Mouse (Mus musculus) myocyte (in vitro differentiated cells): Measurements from ENCODE around the gene Slc25a16. TPM values are rescaled to one million over a fixed set of nuclear protein-coding genes. Genes with fewer than 3 reads are reported as not detected.
"Not testable (repeated sequence)": the region's sequence is repeated elsewhere in the genome, so short reads cannot be mapped to it uniquely, and the experiment has no call there.

Experiments
- H3K27me3 ChIP-seq: one replicate; pipeline ENCODE4 v1.6.1; 2011; ENCODE audit not compliant: control insufficient read depth, insufficient read depth, insufficient read length
- H3K36me3 ChIP-seq: one replicate; pipeline ENCODE4 v1.6.1; 2011; ENCODE audit not compliant: control insufficient read depth, insufficient read depth
- H3K4me2 ChIP-seq: one replicate; pipeline ENCODE4 v1.6.1; 2011; ENCODE audit warnings: low read depth, control low read depth
- H3K4me3 ChIP-seq: one replicate; pipeline ENCODE4 v1.5.1; 2011; ENCODE audit warnings: mild to moderate bottlenecking, control low read depth, moderate library complexity
- H3K79me2 ChIP-seq: one replicate; pipeline ENCODE4 v1.6.1; 2011; ENCODE audit not compliant: control insufficient read depth, insufficient read depth
- H3ac ChIP-seq: one replicate; pipeline ENCODE4 v1.6.1; 2011; ENCODE audit not compliant: control insufficient read depth, insufficient read length
- CEBPB ChIP-seq: IDR thresholded peaks from 2 replicates; pipeline ENCODE4 v1.6.1; 2011; ENCODE audit warnings: mild to moderate bottlenecking, moderate library complexity; ENCODE audit not compliant: poor library complexity, insufficient read depth, severe bottlenecking
- E2F4 ChIP-seq: IDR thresholded peaks from one replicate; pipeline ENCODE4 v1.6.1; 2011; ENCODE audit warnings: mild to moderate bottlenecking, control low read depth, moderate library complexity; ENCODE audit not compliant: insufficient read depth
- MAX ChIP-seq: IDR thresholded peaks from one replicate; pipeline ENCODE4 v1.6.1; 2011; ENCODE audit warnings: low read depth, mild to moderate bottlenecking, control low read depth
- MYOD1 ChIP-seq, 3 experiments: IDR thresholded peaks; one replicate each; pipeline ENCODE4 v1.6.1; 2011; ENCODE audit warnings: control low read depth in 2 of 3, low read depth in 2 of 3, mild to moderate bottlenecking in 2 of 3, moderate library complexity in 1 of 3; ENCODE audit not compliant: insufficient read length in 2 of 3, control insufficient read depth in 1 of 3
- MYOG ChIP-seq, 3 experiments: IDR thresholded peaks; one replicate each; pipeline ENCODE4 v1.6.1; 2011; ENCODE audit warnings: control low read depth in 2 of 3, low read depth in 2 of 3, mild to moderate bottlenecking in 2 of 3; ENCODE audit not compliant: insufficient read length in 2 of 3, control insufficient read depth in 1 of 3, insufficient read depth in 1 of 3
- POLR2A ChIP-seq: IDR thresholded peaks from one replicate; pipeline ENCODE4 v1.6.1; 2011; ENCODE audit warnings: low read depth, mild to moderate bottlenecking, control low read depth, moderate library complexity; ENCODE audit not compliant: insufficient read length
- POLR2AphosphoS2 ChIP-seq: IDR thresholded peaks from one replicate; pipeline ENCODE4 v1.6.1; 2011; ENCODE audit warnings: low read depth, control low read depth; ENCODE audit not compliant: insufficient read length
- REST ChIP-seq: IDR thresholded peaks from one replicate; pipeline ENCODE4 v1.6.1; 2011; ENCODE audit warnings: mild to moderate bottlenecking, control low read depth, moderate library complexity; ENCODE audit not compliant: insufficient read depth, insufficient read length
- SRF ChIP-seq: IDR thresholded peaks from one replicate; pipeline ENCODE4 v1.6.1; 2011; ENCODE audit warnings: low read depth; ENCODE audit not compliant: control insufficient read depth, insufficient read length
- TCF12 ChIP-seq: IDR thresholded peaks from one replicate; pipeline ENCODE4 v1.6.1; 2011; ENCODE audit warnings: mild to moderate bottlenecking, control low read depth; ENCODE audit not compliant: poor library complexity, insufficient read depth, severe bottlenecking
- TCF3 ChIP-seq: IDR thresholded peaks from one replicate; pipeline ENCODE4 v1.6.1; 2011; ENCODE audit warnings: low read depth, control low read depth; ENCODE audit not compliant: insufficient read length
- USF1 ChIP-seq: IDR thresholded peaks from one replicate; pipeline ENCODE4 v1.6.1; 2011; ENCODE audit warnings: low read depth, mild to moderate bottlenecking, control low read depth, moderate library complexity
- polyA plus RNA-seq: library from polyadenylated mRNA; unstranded; fragments of >200 nt; fragmentation: generic; extraction: Trizol; gene quantifications from one replicate; pipeline ENCODE4 v1.2.1, GENCODE M21; 2012; ENCODE audit warnings: missing spikeins

The Slc25a16 gene
- polyA plus RNA-seq, 1 experiment, result 5.8 TPM

DNA sequence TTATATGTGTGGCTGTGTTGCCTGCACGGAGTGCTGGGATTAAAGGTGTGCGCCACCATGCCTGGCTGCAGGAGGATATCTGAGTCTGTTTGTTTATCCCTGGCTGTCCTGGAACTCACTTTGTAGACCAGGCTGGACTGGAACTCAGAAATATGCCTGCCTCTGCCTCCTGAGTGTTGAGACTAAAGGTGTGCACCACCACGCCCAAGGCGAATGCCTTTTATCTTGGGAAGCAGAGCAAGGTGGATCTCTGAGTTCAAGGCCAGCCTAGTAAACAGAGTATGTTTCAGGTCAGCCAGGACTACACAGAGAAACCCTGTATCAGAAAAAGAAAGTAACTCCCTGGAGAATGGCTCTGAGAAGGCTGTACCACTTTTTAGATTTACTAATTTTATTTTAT, 20.3 kb upstream of the Slc25a16 start:
- H3ac ChIP-seq, result no peak overlapping the region
- H3K79me2 ChIP-seq, result no peaks in the 10 kb centered on the region
- no peak overlapping the region for H3K4me3 ChIP-seq
- TF ChIP-seq REST (no peak), USF1 (no peak), POLR2A (no peak), TCF3 (no peak), SRF (no peak), MYOD1 (IDR thresholded peaks at IDR 0.05; ENCODE audit: control insufficient read depth in 1 of 3, insufficient read length in 2 of 3, low read depth in 2 of 3) (no peak), CEBPB (no peak), MAX (no peak), MYOG (IDR thresholded peaks at IDR 0.05; ENCODE audit: control insufficient read depth in 1 of 3, insufficient read depth in 1 of 3, insufficient read length in 2 of 3, low read depth in 2 of 3) (no peak), POLR2AphosphoS2 (no peak), TCF12 (no peak)
- H3K36me3 ChIP-seq, result no peaks in the 10 kb centered on the region
- H3K27me3 ChIP-seq, result no peaks in the 10 kb centered on the region
- no peak overlapping the region for H3K4me2 ChIP-seq

DNA sequence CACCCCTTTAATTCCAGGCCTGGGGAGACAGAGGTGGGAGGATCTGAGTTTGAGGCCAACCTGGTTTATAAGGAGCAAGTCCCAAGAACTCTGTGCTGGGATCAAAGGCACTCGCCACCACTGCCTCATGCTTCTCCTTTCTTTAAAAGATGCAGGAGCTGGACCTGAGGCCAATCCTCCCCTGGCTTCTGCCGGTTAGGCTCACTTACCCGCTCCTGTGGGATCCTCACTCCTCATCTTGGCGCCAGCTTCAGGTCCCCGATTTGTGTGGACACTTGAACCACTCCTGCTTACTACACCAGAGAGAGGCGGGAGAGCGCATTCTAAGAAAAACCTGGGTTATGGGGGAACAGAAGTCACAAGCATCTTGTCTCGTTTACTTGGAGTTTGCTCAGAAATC, 18.6 kb upstream of the Slc25a16 start:
- H3K79me2 ChIP-seq, result no peaks in the 10 kb centered on the region
- H3K4me3 ChIP-seq, result no peak overlapping the region
- H3ac ChIP-seq, result no peak overlapping the region
- H3K36me3 ChIP-seq, result no peaks in the 10 kb centered on the region
- H3K4me2 ChIP-seq, result no peak overlapping the region
- TF ChIP-seq CEBPB (no peak), TCF3 (no peak), POLR2AphosphoS2 (no peak), E2F4 (no peak), USF1 (no peak), SRF (no peak), POLR2A (no peak), TCF12 (no peak), MAX (no peak), MYOG (IDR thresholded peaks at IDR 0.05; ENCODE audit: control insufficient read depth in 1 of 3, insufficient read depth in 1 of 3, insufficient read length in 2 of 3, low read depth in 2 of 3) (no peak), REST (no peak)
- no peaks in the 10 kb centered on the region for H3K27me3 ChIP-seq

DNA sequence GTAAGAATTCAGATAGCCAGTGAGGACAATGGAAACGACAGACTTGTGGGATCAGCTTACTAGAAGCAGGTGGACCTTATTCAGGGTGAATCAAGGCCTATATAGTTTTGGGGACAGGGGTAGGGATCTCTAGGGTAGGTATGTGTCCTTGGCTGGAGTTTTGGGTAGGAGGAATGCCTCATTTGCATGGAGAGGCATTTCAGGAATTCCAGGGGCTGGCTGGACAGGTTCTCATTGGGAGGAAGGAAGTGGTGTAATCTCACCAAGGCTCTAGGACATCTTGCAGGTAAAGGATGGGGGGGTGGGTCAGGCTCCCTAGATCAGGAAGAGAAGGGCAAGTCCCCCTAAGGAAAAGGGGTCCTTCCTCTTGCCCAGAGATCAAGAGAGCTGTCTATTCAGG, 17.6 kb upstream of the Slc25a16 start:
- Histone ChIP-seq H3K79me2 (no peaks in the 10 kb centered on the region), H3K36me3 (no peaks in the 10 kb centered on the region), H3K27me3 (no peaks in the 10 kb centered on the region), H3ac (no peak overlapping the region), H3K4me2 (no peak overlapping the region), H3K4me3 (no peak overlapping the region)
- TF ChIP-seq POLR2A, result no peak

DNA sequence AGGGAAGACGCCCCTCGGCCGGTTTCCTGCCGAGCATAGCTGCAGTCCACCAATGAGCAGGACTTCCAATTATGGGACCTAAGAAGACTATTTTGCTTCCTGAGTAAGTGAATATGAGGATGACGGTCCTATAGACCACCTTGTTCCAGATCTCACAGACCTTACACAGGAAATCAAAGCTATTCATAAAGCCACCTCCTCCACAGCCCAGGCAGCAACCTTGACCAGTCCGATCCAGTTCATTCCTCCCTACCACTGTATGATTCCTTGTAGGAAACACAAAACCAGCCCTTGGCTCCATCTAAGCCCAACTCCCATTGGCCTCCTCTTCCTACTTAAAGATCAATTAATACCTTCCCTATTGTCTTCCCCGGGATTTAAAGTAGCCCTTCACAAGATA, 14.1 kb upstream of the Slc25a16 start:
- no peak for TF ChIP-seq MAX
- TF ChIP-seq CEBPB, result no peak
- no peak for TF ChIP-seq TCF12
- no peak for TF ChIP-seq POLR2AphosphoS2
- no peak for TF ChIP-seq SRF
- no peak for TF ChIP-seq MYOG (IDR thresholded peaks at IDR 0.05; ENCODE audit: control insufficient read depth in 1 of 3, insufficient read depth in 1 of 3, insufficient read length in 2 of 3, low read depth in 2 of 3)
- TF ChIP-seq USF1, result no peak
- TF ChIP-seq E2F4, result no peak
- TF ChIP-seq REST, result no peak
- no peak for TF ChIP-seq MYOD1 (IDR thresholded peaks at IDR 0.05; ENCODE audit: control insufficient read depth in 1 of 3, insufficient read length in 2 of 3, low read depth in 2 of 3)
- no peak for TF ChIP-seq TCF3
- TF ChIP-seq POLR2A, result no peak
- no peak overlapping the region for H3K4me3 ChIP-seq
- H3K4me2 ChIP-seq, result no peak overlapping the region
- H3K36me3 ChIP-seq, result no peaks in the 10 kb centered on the region
- no peaks in the 10 kb centered on the region for H3K79me2 ChIP-seq
- no peaks in the 10 kb centered on the region for H3K27me3 ChIP-seq
- no peak overlapping the region for H3ac ChIP-seq

DNA sequence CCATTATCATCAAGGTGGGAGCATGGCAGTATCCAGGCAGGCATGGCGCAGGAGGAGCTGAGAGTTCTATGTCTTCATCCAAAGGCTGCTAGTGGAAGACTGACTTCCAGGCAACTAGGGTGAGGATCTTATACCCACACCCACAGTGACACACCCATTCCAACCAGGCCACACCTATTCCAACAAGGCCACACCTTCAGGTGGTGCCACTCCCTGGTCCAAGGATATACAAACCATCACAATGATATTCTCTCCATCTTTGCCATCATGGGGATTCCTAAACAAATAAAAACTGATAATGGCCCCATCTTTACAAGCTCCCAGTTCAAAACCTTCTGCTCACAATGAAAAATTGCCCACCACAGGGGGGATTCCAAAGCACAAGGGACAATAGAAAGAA, 11.5 kb upstream of the Slc25a16 start, which contains the start of gene Tet1:
Gene Tet1, minus strand, starts transcription at position 101 of the 400 bp plus-strand sequence.
- not testable (repeated sequence) for H3K4me2 ChIP-seq, H3K79me2 ChIP-seq, H3ac ChIP-seq, H3K27me3 ChIP-seq, H3K4me3 ChIP-seq, H3K36me3 ChIP-seq

DNA sequence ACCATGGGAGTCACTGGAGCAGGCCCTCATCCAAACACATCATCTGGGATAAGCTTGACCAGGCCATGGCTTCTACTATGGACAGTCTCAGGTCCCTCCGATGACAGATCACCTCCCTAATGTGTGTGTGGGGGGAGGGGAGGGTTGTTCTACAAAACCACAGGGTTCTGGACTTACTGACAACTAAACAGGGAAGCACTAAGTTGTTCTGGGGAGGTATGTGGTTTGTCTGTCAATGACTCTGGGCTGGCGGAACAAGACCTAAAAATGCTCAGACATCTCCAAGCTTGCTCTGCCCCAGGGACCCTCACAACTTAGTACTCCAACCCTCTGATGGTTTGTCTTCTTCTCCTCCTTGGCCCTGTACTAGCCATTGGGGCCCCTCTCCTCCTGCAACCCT, 9.3 kb upstream of the Slc25a16 start:
- Histone ChIP-seq H3K4me2 (no peak overlapping the region), H3K36me3 (no peaks in the 10 kb centered on the region), H3K27me3 (no peaks in the 10 kb centered on the region), H3ac (no peak overlapping the region), H3K79me2 (no peaks in the 10 kb centered on the region), H3K4me3 (no peak overlapping the region)
- TF ChIP-seq SRF (no peak), MAX (no peak), E2F4 (no peak), REST (no peak), MYOG (IDR thresholded peaks at IDR 0.05; ENCODE audit: control insufficient read depth in 1 of 3, insufficient read depth in 1 of 3, insufficient read length in 2 of 3, low read depth in 2 of 3) (no peak), POLR2A (no peak), CEBPB (no peak), TCF3 (no peak), MYOD1 (IDR thresholded peaks at IDR 0.05; ENCODE audit: control insufficient read depth in 1 of 3, insufficient read length in 2 of 3, low read depth in 2 of 3) (no peak), USF1 (no peak), POLR2AphosphoS2 (no peak), TCF12 (no peak)
